Mouse (Mus musculus): ENCODE data around the gene Insl3. TPM values are rescaled to one million over a fixed set of nuclear protein-coding genes. Genes with fewer than 3 reads are reported as not detected.
"Not testable (repeated sequence)": the region's sequence is repeated elsewhere in the genome, so short reads cannot be mapped to it uniquely, and the experiment has no call there.

The Insl3 gene
- polyA plus RNA-seq, 1 experiment from 2014 or later, result 1.3 TPM

DNA sequence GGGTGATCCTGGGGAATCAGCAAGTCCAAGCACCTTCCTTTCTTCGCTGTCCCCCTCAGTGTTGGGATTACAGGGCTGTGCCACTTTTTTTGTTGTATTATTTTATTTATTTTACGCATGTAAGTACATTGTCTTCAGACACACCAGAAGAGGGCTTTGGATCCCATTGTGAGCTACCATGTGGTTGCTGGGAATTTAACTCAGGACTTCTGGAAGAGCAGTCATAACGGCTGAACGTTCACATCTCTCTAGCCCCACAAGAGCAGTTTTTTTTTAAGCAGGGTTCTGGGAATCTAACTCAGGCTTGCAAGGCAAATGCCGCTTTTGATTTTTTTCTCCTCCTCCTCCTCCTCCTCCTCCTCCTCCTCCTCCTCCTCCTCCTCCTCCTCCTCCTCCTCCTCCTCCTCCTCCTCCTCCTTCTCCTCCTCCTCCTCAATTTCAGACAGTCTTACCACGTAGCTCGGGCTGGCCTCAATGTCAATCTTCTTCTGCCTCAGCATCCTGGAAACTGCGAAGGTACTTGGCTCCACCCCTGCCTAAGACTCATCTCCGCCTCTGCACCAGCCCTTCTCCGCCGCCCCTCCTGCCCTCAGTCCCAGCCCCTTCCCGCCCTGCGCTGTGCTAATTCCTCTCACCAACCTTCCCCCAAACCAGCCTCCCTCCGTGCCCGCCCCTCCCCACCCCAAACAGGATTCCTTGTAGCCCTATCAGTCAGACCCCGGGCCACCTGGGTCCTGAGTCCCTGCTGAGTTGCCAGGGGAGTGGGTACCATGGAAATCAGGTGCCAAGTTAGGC is 40.0 kb downstream of the Insl3 start:
- no peak for ATAC-seq (replicated peaks; ENCODE audit: low FRiP score, low read depth)
- no peak overlapping the region for H3K9ac ChIP-seq (ENCODE audit: low read depth, low read length)
- TF ChIP-seq CTCF (IDR thresholded peaks at IDR 0.05; ENCODE audit: low read depth), result no peak

DNA sequence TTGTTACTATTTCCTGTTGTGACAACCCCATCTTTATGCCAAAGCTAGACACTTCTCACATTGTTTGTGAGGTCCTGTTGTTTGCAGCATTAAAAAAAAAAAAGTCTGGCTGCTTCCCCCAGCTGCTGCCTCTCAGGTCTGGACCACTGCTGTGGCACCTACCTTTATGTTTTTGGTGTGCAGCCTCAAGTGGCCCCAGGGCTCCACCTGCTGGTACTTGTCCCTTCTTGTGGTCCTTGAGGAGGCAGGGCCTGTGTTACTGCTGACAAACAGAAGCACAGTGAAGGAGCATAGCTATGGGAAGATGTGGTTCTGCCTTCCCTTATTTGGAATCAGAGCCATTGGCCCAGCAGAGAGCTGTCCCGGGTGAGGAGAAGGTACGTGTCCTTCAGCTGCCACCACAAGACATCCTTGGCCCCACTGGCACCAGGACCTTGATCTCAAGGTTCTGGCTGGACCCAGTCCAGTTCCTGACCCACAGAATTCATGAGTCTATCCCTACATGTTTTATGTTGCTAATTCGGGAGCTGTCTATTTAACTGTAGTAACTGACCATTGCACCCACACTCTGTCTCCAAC is 42.7 kb downstream of the Insl3 start:
- DNase-seq (ENCODE audit: low spot score), result peak; percentile 48
- Histone ChIP-seq H3K27ac (no peak overlapping the region), H3K27me3 (ENCODE audit: insufficient read depth, low read length) (no peaks in the 10 kb centered on the region), H3K9ac (ENCODE audit: low read depth, low read length) (no peak overlapping the region), H3K36me3 (ENCODE audit: insufficient read depth, low read length) (no peaks in the 10 kb centered on the region), H3K4me3 (replicated peaks; ENCODE audit: low read depth, low read length) (no peak overlapping the region), H3K4me2 (ENCODE audit: low read length) (no peak overlapping the region), H3K4me1 (replicated peaks; ENCODE audit: insufficient read depth, low read length) (no peaks in the 10 kb centered on the region), H3K9me3 (replicated peaks; ENCODE audit: low read length) (no peaks in the 10 kb centered on the region)
- 43% methylated on average over 3 of the region's 3 CpGs for WGBS
- no peak for ATAC-seq (replicated peaks; ENCODE audit: low FRiP score, low read depth)
- peak; percentile 70 for TF ChIP-seq CTCF (IDR thresholded peaks at IDR 0.05; ENCODE audit: low read depth)

More for the DNA sequence above, 40.0 kb downstream of the Insl3 start:
- Histone ChIP-seq H3K27ac (no peak overlapping the region), H3K4me1 (replicated peaks; ENCODE audit: insufficient read depth, low read length) (no peaks in the 10 kb centered on the region), H3K36me3 (ENCODE audit: insufficient read depth, low read length) (no peaks in the 10 kb centered on the region), H3K4me2 (ENCODE audit: low read length) (peak overlapping the region; percentile 55), H3K27me3 (ENCODE audit: insufficient read depth, low read length) (no peaks in the 10 kb centered on the region), H3K9me3 (replicated peaks; ENCODE audit: low read length) (no peaks in the 10 kb centered on the region), H3K4me3 (replicated peaks; ENCODE audit: low read depth, low read length) (peak overlapping the region; percentile 26)
- WGBS, result 5% methylated on average over 14 of the region's 16 CpGs
- DNase-seq (ENCODE audit: low spot score), result no peak

DNA sequence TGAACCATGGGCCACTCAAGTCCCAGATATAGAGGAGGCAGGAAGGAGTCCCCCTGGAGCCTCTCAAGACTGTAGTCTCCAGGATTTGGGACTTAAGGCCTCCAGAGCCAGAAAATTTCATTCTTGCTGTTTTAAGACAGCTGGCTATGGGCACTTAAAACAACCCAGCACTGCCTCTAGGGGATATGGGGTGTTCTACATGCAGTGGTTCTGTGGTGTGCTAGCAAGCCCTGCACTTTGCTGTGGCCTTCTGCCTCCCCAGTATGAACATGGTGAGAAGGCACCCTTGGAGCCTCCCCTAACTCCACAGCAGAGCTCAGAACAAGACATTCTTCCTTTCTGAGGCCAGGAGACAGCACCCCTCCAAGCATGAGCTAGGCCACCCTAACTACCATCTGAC is 49.3 kb downstream of the Insl3 start:
- H3K9ac ChIP-seq (ENCODE audit: low read depth, low read length); H3K4me3 ChIP-seq (replicated peaks; ENCODE audit: low read depth, low read length); H3K27ac ChIP-seq; H3K4me1 ChIP-seq (replicated peaks; ENCODE audit: insufficient read depth, low read length); DNase-seq (ENCODE audit: low spot score); H3K4me2 ChIP-seq (ENCODE audit: low read length); H3K9me3 ChIP-seq (replicated peaks; ENCODE audit: low read length); ATAC-seq (replicated peaks; ENCODE audit: low FRiP score, low read depth); H3K36me3 ChIP-seq (ENCODE audit: insufficient read depth, low read length); H3K27me3 ChIP-seq (ENCODE audit: insufficient read depth, low read length): not testable (repeated sequence)

Other genes starting within 250 kb of the Insl3 start
- gene Abhd8, start 225.6 kb upstream of the Insl3 start, polyA plus RNA-seq (2015; fragmentation: Nextera tagmentation; extraction: Ambion mirVana), result 35.0 and 38.3 TPM in 2 replicates
- gene Mrpl34, start 224.3 kb upstream of the Insl3 start, polyA plus RNA-seq (2015; fragmentation: Nextera tagmentation; extraction: Ambion mirVana), result 242 and 245 TPM in 2 replicates
- 88.0 and 93.7 TPM in 2 replicates for gene Dda1, start 220.0 kb upstream of the Insl3 start, polyA plus RNA-seq (2015; fragmentation: Nextera tagmentation; extraction: Ambion mirVana)
- gene Ano8, start 203.3 kb upstream of the Insl3 start, polyA plus RNA-seq (2015; fragmentation: Nextera tagmentation; extraction: Ambion mirVana), result 0.84 and 1.4 TPM in 2 replicates
- gene Gtpbp3, start 201.1 kb upstream of the Insl3 start, polyA plus RNA-seq (2015; fragmentation: Nextera tagmentation; extraction: Ambion mirVana), result 14.5 and 14.6 TPM in 2 replicates
- gene Plvap, start 177.5 kb upstream of the Insl3 start, polyA plus RNA-seq (2015; fragmentation: Nextera tagmentation; extraction: Ambion mirVana), result 182 and 208 TPM in 2 replicates
- 0.19 and 0.20 TPM in 2 replicates for gene Ccdc194, start 163.5 kb upstream of the Insl3 start, polyA plus RNA-seq (2015; fragmentation: Nextera tagmentation; extraction: Ambion mirVana)
- gene Bst2, start 151.8 kb upstream of the Insl3 start, polyA plus RNA-seq (2015; fragmentation: Nextera tagmentation; extraction: Ambion mirVana), result 106 and 124 TPM in 2 replicates
- gene Mvb12a, start 146.3 kb upstream of the Insl3 start, polyA plus RNA-seq (2015; fragmentation: Nextera tagmentation; extraction: Ambion mirVana), result 129 and 131 TPM in 2 replicates
- gene Tmem221, start 130.3 kb upstream of the Insl3 start, polyA plus RNA-seq (2015; fragmentation: Nextera tagmentation; extraction: Ambion mirVana), result 17.1 and 19.1 TPM in 2 replicates
- 0.13 and 0.20 TPM in 2 replicates for gene Nxnl1, start 122.6 kb upstream of the Insl3 start, polyA plus RNA-seq (2015; fragmentation: Nextera tagmentation; extraction: Ambion mirVana)
- gene Slc27a1, start 120.3 kb upstream of the Insl3 start, polyA plus RNA-seq (2015; fragmentation: Nextera tagmentation; extraction: Ambion mirVana), result 50.5 and 53.7 TPM in 2 replicates
- gene Pgls, start 97.0 kb upstream of the Insl3 start, polyA plus RNA-seq (2015; fragmentation: Nextera tagmentation; extraction: Ambion mirVana), result 279 and 296 TPM in 2 replicates
- gene Fam129c, start 91.6 kb upstream of the Insl3 start, polyA plus RNA-seq (2015; fragmentation: Nextera tagmentation; extraction: Ambion mirVana), result 2.5 and 2.8 TPM in 2 replicates
- gene Colgalt1, start 78.2 kb upstream of the Insl3 start, polyA plus RNA-seq (2015; fragmentation: Nextera tagmentation; extraction: Ambion mirVana), result 64.1 and 66.2 TPM in 2 replicates
- gene Unc13a, start 17.5 kb upstream of the Insl3 start, polyA plus RNA-seq (2015; fragmentation: Nextera tagmentation; extraction: Ambion mirVana), result 0.50 and 0.60 TPM in 2 replicates
- 5.3 TPM in 2 replicates for gene Jak3, start 12.9 kb upstream of the Insl3 start, polyA plus RNA-seq (2015; fragmentation: Nextera tagmentation; extraction: Ambion mirVana)
- gene B3gnt3, start 12.6 kb downstream of the Insl3 start, polyA plus RNA-seq (2015; fragmentation: Nextera tagmentation; extraction: Ambion mirVana), result 4.3 TPM in 2 replicates
- gene Fcho1, start 36.5 kb downstream of the Insl3 start, polyA plus RNA-seq (2015; fragmentation: Nextera tagmentation; extraction: Ambion mirVana), result 3.4 and 4.1 TPM in 2 replicates
- gene Zfp709, start 192.8 kb downstream of the Insl3 start, polyA plus RNA-seq (2015; fragmentation: Nextera tagmentation; extraction: Ambion mirVana), result 4.8 and 5.4 TPM in 2 replicates
- 4.0 and 4.6 TPM in 2 replicates for gene Zfp882, start 219.4 kb downstream of the Insl3 start, polyA plus RNA-seq (2015; fragmentation: Nextera tagmentation; extraction: Ambion mirVana)
- 13.6 and 17.3 TPM in 2 replicates for gene Zfp617, start 219.4 kb downstream of the Insl3 start, polyA plus RNA-seq (2015; fragmentation: Nextera tagmentation; extraction: Ambion mirVana)

All from kidney, postnatal 0 days (tissue).